ENCODE assay signal across 8 mouse cellular contexts in the genomic region with DNA sequence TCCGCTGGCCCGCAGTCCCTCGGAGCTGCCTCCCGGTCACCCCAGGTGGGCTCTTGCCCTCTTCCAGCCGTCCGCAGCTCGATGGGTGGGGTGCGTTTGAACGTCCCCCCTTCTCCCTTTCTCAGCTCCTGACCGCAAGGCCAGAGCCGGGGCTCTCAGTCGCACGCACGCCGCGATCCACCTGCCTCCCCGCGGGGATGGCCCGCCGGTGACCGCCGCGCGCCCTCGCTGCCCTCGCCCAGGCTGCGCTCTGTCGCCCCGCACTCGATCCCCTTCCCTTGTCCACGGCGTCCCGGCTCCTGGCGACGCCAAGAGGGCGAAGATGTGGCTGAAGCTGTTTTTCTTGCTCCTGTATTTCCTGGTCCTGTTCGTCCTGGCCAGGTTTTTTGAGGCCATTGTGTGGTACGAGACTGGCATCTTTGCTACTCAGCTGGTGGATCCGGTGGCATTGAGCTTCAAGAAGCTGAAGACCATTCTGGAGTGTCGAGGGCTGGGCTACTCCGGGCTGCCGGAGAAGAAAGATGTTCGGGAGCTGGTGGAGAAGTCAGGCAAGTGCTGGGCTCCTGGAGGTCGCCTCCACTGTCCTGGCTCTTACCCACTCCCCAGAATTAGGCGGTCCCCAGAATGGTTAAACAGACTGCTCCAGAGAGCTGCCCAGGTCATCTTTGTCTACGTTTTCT. TPM values are rescaled to one million over a fixed set of nuclear protein-coding genes. Genes with fewer than 3 reads are reported as not detected.
A peak's percentile ranks its signal among the peaks of the same experiment; 100 is the strongest.
DNase-seq lines count a peak whose midpoint lies in the region; ATAC-seq and TF ChIP-seq lines count a peak whose summit lies in the region.

No protein-coding gene starts in this region.

- H3K27ac ChIP-seq in spleen, adult 2 months (ENCODE audit: insufficient read depth, low read length): peak overlapping the region; percentile 92
- peak overlapping the region; percentile 97 for H3K27ac ChIP-seq in hindbrain, embryonic 16.5 days (ENCODE audit: low read depth, low read length)

- no peaks in the 10 kb centered on the region for H3K9me3 ChIP-seq in hindbrain, embryonic 16.5 days (ENCODE audit: control insufficient read depth, low read length)

- TF ChIP-seq CTCF in spleen, adult 2 months (IDR thresholded peaks at IDR 0.05; ENCODE audit: extremely low read depth, insufficient read depth, insufficient read length, insufficient replicate concordance): no peak

- H3K9ac ChIP-seq in hindbrain, embryonic 16.5 days (ENCODE audit: low read depth, low read length): peak overlapping the region; percentile 91

- DNase-seq in spleen, adult 2 months (ENCODE audit: low read depth in 1 of 2, low spot score in 2 of 2): peak in 1 of 2 experiments; percentile 29
- no peak for DNase-seq in spleen, adult 18-20 months
- peak; percentile 72 for DNase-seq in cerebellum, adult 8-10 months
- peak; percentile 35 for DNase-seq in forelimb bud, embryonic 11.5 days (ENCODE audit: low read depth, low spot score)
- DNase-seq in left cerebral cortex, postnatal 14 days (ENCODE audit: low spot score in 2 of 2): peak; percentile 31 to 39
- DNase-seq in right cerebral cortex, postnatal 10 days (ENCODE audit: low spot score in 2 of 2): peak; percentile 51 to 64

- no peak for TF ChIP-seq POLR2A in spleen, adult 2 months (IDR thresholded peaks at IDR 0.05; ENCODE audit: low read depth, low read length)

- peak overlapping the region; percentile 72 for H3K4me2 ChIP-seq in hindbrain, embryonic 16.5 days (ENCODE audit: low read length)

- H3K4me1 ChIP-seq in spleen, adult 2 months (ENCODE audit: control insufficient read depth, insufficient read depth, insufficient read length): no peaks in the 10 kb centered on the region
- H3K4me1 ChIP-seq in hindbrain, embryonic 16.5 days (ENCODE audit: control insufficient read depth, insufficient read depth, low read depth, low read length): peaks cover 9% of the 10 kb centered on the region

- peak overlapping the region; percentile 84 for H3K4me3 ChIP-seq in spleen, adult 2 months (ENCODE audit: extremely low read depth, insufficient read depth, insufficient read length)
- H3K4me3 ChIP-seq in hindbrain, embryonic 16.5 days (ENCODE audit: low read length): peak overlapping the region; percentile 68

- 1% methylated on average over 46 of the region's 46 CpGs for WGBS in spleen, adult 2 months
- under 1% methylated on average over 46 of the region's 46 CpGs for WGBS in hindbrain, embryonic 16.5 days

- peak; percentile 35 for ATAC-seq in hindbrain, embryonic 16.5 days
- ATAC-seq in megakaryocyte progenitor cell, adult 5-6 weeks (replicated peaks; ENCODE audit: poor library complexity): peak; percentile 32

- peaks cover 2% of the 10 kb centered on the region; the same call in 1 of the 2 replicates for H3K36me3 ChIP-seq in spleen, adult 2 months (ENCODE audit: control insufficient read depth, insufficient read depth, low read length)
- no peaks in the 10 kb centered on the region; the same call in 1 of the 2 replicates for H3K36me3 ChIP-seq in hindbrain, embryonic 16.5 days (ENCODE audit: control insufficient read depth, insufficient read depth, low read length)

- intact Hi-C loops in left cerebral cortex, postnatal 14 days (cut with DNase I): loop anchor here (1.0 to 2.0 kb wide), 2 partner anchors 48 to 54 kb away; a partner anchor contains a TSS

- H3K27me3 ChIP-seq in spleen, adult 2 months (ENCODE audit: control insufficient read depth, insufficient read depth, low read length): no peaks in the 10 kb centered on the region
- no peaks in the 10 kb centered on the region for H3K27me3 ChIP-seq in hindbrain, embryonic 16.5 days (replicated peaks; ENCODE audit: control insufficient read depth, insufficient read depth, low read length)

RNA-seq across cellular contexts. Expression of a gene that starts 0.8 kb away (rescaled TPM):
- polyA plus RNA-seq in spleen, adult 2 months (2012; rRNA removed): 7.3 and 12.2 TPM in 2 replicates
- 14.0 and 21.5 TPM in 2 replicates for polyA plus RNA-seq in hindbrain, embryonic 16.5 days (2015; fragmentation: Nextera tagmentation; extraction: Ambion mirVana)
- total RNA-seq in left cerebral cortex, postnatal 14 days (2021): 10 to 100 TPM; 52.2 to 53.5 TPM
- total RNA-seq in megakaryocyte progenitor cell, adult 5-6 weeks (2015): 11.7 and 14.9 TPM in 2 replicates
- 10.8 and 12.4 TPM in 2 replicates for total RNA-seq in megakaryocyte progenitor cell, adult 5-6 weeks (2017)

RNA-seq across cellular contexts. Expression of a gene that starts 49.1 kb away (rescaled TPM):
- 14.6 and 15.3 TPM in 2 replicates for polyA plus RNA-seq in spleen, adult 2 months (2012; rRNA removed)
- polyA plus RNA-seq in hindbrain, embryonic 16.5 days (2015; fragmentation: Nextera tagmentation; extraction: Ambion mirVana): 61.6 and 61.8 TPM in 2 replicates
- 10 to 100 TPM; 77.6 to 83.3 TPM for total RNA-seq in left cerebral cortex, postnatal 14 days (2021)
- 29.5 and 34.7 TPM in 2 replicates for total RNA-seq in megakaryocyte progenitor cell, adult 5-6 weeks (2015)
- total RNA-seq in megakaryocyte progenitor cell, adult 5-6 weeks (2017): 95.2 and 133 TPM in 2 replicates

RNA-seq across cellular contexts. Expression of a gene that starts 54.0 kb away (rescaled TPM):
- polyA plus RNA-seq in spleen, adult 2 months (2012; rRNA removed): 13.8 and 17.7 TPM in 2 replicates
- 7.7 and 8.1 TPM in 2 replicates for polyA plus RNA-seq in hindbrain, embryonic 16.5 days (2015; fragmentation: Nextera tagmentation; extraction: Ambion mirVana)
- total RNA-seq in left cerebral cortex, postnatal 14 days (2021): 10 to 100 TPM; 85.1 to 87.0 TPM
- total RNA-seq in megakaryocyte progenitor cell, adult 5-6 weeks (2015): 35.1 and 39.9 TPM in 2 replicates
- 37.9 and 46.7 TPM in 2 replicates for total RNA-seq in megakaryocyte progenitor cell, adult 5-6 weeks (2017)

Comparison
In these comparisons a context has a peak if more than half of its experiments do, and no peak if none do; other contexts are left out.
1. DNase-seq: peak in cerebellum, adult 8-10 months (single experiment), forelimb bud, embryonic 11.5 days (single experiment), left cerebral cortex, postnatal 14 days (2 of 2) and right cerebral cortex, postnatal 10 days (2 of 2); none in spleen, adult 18-20 months (0 of 2).